Mouse (Mus musculus) gastrocnemius, adult 18-20 months (tissue): ENCODE results near the gene Rcn3. TPM values are rescaled to one million over a fixed set of nuclear protein-coding genes. Genes with fewer than 3 reads are reported as not detected.

Experiments used
- DNase-seq: peaks from one replicate; pipeline ENCODE4 v3.0.0; 2021; ENCODE audit warnings: low spot score
- microRNA-seq: library from miRNA; unstranded; fragments of <30 nt; microRNA quantifications from one replicate; pipeline ENCODE4 v1.2.0, GENCODE M21; 2021
- total RNA-seq, 2 experiments: library from RNA; stranded (reverse); gene quantifications; 2 replicates each; pipeline ENCODE4 v1.2.3; 2021

Gene Rcn3
- total RNA-seq, 2 experiments from 2014 or later, result 8.0 to 12.5 TPM

- DNase-seq, result peak; percentile 72
These were observed 40.9 kb downstream of the Rcn3 start for GRCm38 (mm10) chr7:45050945-45051600.

GRCm38 (mm10) chr7:45048923-45049657 lies 42.9 kb downstream of the Rcn3 start:
- no peak for DNase-seq

- no peak for DNase-seq
These were observed 43.8 kb downstream of the Rcn3 start for GRCm38 (mm10) chr7:45048001-45048890.

GRCm38 (mm10) chr7:45047491-45047890 lies 44.5 kb downstream of the Rcn3 start:
- no peak for DNase-seq

GRCm38 (mm10) chr7:45046853-45047350 lies 45.1 kb downstream of the Rcn3 start:
- DNase-seq, result no peak

GRCm38 (mm10) chr7:45045741-45046140 lies 46.3 kb downstream of the Rcn3 start:
- DNase-seq, result no peak

GRCm38 (mm10) chr7:45043307-45043706 lies 48.7 kb downstream of the Rcn3 start:
- no peak for DNase-seq

GRCm38 (mm10) chr7:45040851-45041250 lies 51.2 kb downstream of the Rcn3 start:
- DNase-seq, result peak; percentile 80

- no peak for DNase-seq
These were observed 53.6 kb downstream of the Rcn3 start for GRCm38 (mm10) chr7:45038411-45038810.

GRCm38 (mm10) chr7:45037720-45038361 lies 54.2 kb downstream of the Rcn3 start:
- DNase-seq, result peak; percentile 43

GRCm38 (mm10) chr7:45036702-45037101 lies 55.3 kb downstream of the Rcn3 start:
- no peak for DNase-seq

GRCm38 (mm10) chr7:45035631-45036030 lies 56.4 kb downstream of the Rcn3 start:
- no peak for DNase-seq

- DNase-seq, result no peak
These were observed 58.2 kb downstream of the Rcn3 start for GRCm38 (mm10) chr7:45033722-45034359.

Small RNAs within 50 kb of the gene (microRNA-seq; reads per million reads assigned to microRNA genes)
- gene Mir150 (1,639 reads per million, percentile 87 among the genes with 10 or more reads in this experiment), gene Mir5121 (9.2 reads per million, percentile 22 among the genes with 10 or more reads in this experiment)

Other genes with a start within 250 kb of the Rcn3 start
- 100 to 1,000 TPM; 130 to 144 TPM for gene Akt1s1, start 243.2 kb downstream of the Rcn3 start, total RNA-seq
- gene Tbc1d17, start 243.1 kb downstream of the Rcn3 start, total RNA-seq, result 10 to 100 TPM; 46.8 to 61.0 TPM
- gene Pnkp, start 235.1 kb downstream of the Rcn3 start, total RNA-seq, result 10 to 100 TPM; 19.2 to 20.2 TPM
- gene Ptov1, start 222.4 kb downstream of the Rcn3 start, total RNA-seq, result 100 to 1,000 TPM; 143 to 148 TPM
- 10 to 100 TPM; 60.5 to 62.8 TPM for gene Med25, start 199.5 kb downstream of the Rcn3 start, total RNA-seq
- gene Fuz, start 196.1 kb downstream of the Rcn3 start, total RNA-seq, result 10 to 100 TPM; 16.6 to 17.6 TPM
- 10 to 100 TPM; 59.8 to 64.4 TPM for gene Ap2a1, start 162.7 kb downstream of the Rcn3 start, total RNA-seq
- not detected for gene Tsks, start 149.0 kb downstream of the Rcn3 start, total RNA-seq
- 1 to 10 TPM in 1 of 2 experiments, under 1 TPM in 1; 0.64 to 1.4 TPM for gene Cpt1c, start 117.4 kb downstream of the Rcn3 start, total RNA-seq
- gene Prmt1, start 105.7 kb downstream of the Rcn3 start, total RNA-seq, result 100 to 1,000 TPM; 119 to 139 TPM
- gene Irf3, start 94.6 kb downstream of the Rcn3 start, total RNA-seq, result 10 to 100 TPM; 15.0 to 19.1 TPM
- gene Bcl2l12, start 93.5 kb downstream of the Rcn3 start, total RNA-seq, result 1 to 10 TPM; 8.4 to 8.5 TPM
- 10 to 100 TPM; 41.3 to 46.2 TPM for gene Scaf1, start 75.9 kb downstream of the Rcn3 start, total RNA-seq
- gene Rras, start 74.3 kb downstream of the Rcn3 start, total RNA-seq, result 10 to 100 TPM; 20.8 to 26.8 TPM
- gene Prr12, start 39.3 kb downstream of the Rcn3 start, total RNA-seq, result 10 to 100 TPM; 13.1 to 16.0 TPM
- gene Nosip, start 29.8 kb downstream of the Rcn3 start, total RNA-seq, result 10 to 100 TPM; 27.9 to 28.3 TPM
- 10 to 100 TPM; 10.2 to 10.4 TPM for gene Prrg2, start 29.5 kb downstream of the Rcn3 start, total RNA-seq
- gene Fcgrt, start 11.6 kb upstream of the Rcn3 start, total RNA-seq, result 10 to 100 TPM; 27.4 to 29.1 TPM
- 100 to 1,000 TPM; 490 to 529 TPM for gene Rps11, start 32.2 kb upstream of the Rcn3 start, total RNA-seq
- gene Rpl13a, start 36.5 kb upstream of the Rcn3 start, total RNA-seq, result 100 to 1,000 TPM; 643 to 706 TPM
- gene Gm45713, start 44.0 kb upstream of the Rcn3 start, total RNA-seq, result 1 to 10 TPM in 1 of 2 experiments, not detected in 1; 1.2 TPM
- 1 to 10 TPM; 1.8 to 3.0 TPM for gene Flt3l, start 44.2 kb upstream of the Rcn3 start, total RNA-seq
- gene Pih1d1, start 62.1 kb upstream of the Rcn3 start, total RNA-seq, result 10 to 100 TPM; 34.2 to 34.5 TPM
- 10 to 100 TPM; 10.6 to 12.8 TPM for gene Aldh16a1, start 62.4 kb upstream of the Rcn3 start, total RNA-seq
- gene Slc17a7, start 71.7 kb upstream of the Rcn3 start, total RNA-seq, result under 1 TPM; 0.14 to 0.17 TPM
- gene Gfy, start 87.3 kb upstream of the Rcn3 start, total RNA-seq, result not detected
- gene Pth2, start 88.8 kb upstream of the Rcn3 start, total RNA-seq, result not detected
- gene Ccdc155, start 112.7 kb upstream of the Rcn3 start, total RNA-seq, result not detected
- not detected for gene Dkkl1, start 119.9 kb upstream of the Rcn3 start, total RNA-seq
- gene Tead2, start 123.5 kb upstream of the Rcn3 start, total RNA-seq, result 1 to 10 TPM; 1.2 to 1.3 TPM
- 1 to 10 TPM; 1.1 to 1.2 TPM for gene Cd37, start 146.9 kb upstream of the Rcn3 start, total RNA-seq
- gene Slc6a16, start 148.9 kb upstream of the Rcn3 start, total RNA-seq, result not detected
- gene Slc6a21, start 185.3 kb upstream of the Rcn3 start, total RNA-seq, result not detected
- gene Trpm4, start 241.6 kb upstream of the Rcn3 start, total RNA-seq, result 10 to 100 TPM; 25.9 to 31.3 TPM
- 100 to 1,000 TPM; 877 to 904 TPM for gene Hrc, start 243.1 kb upstream of the Rcn3 start, total RNA-seq